Mouse (Mus musculus): ENCODE data around the gene Rpl12. TPM values are rescaled to one million over a fixed set of nuclear protein-coding genes. Genes with fewer than 3 reads are reported as not detected.

Gene Rpl12
- polyA plus RNA-seq, 2 experiments, result 162 to 646 TPM

DNA sequence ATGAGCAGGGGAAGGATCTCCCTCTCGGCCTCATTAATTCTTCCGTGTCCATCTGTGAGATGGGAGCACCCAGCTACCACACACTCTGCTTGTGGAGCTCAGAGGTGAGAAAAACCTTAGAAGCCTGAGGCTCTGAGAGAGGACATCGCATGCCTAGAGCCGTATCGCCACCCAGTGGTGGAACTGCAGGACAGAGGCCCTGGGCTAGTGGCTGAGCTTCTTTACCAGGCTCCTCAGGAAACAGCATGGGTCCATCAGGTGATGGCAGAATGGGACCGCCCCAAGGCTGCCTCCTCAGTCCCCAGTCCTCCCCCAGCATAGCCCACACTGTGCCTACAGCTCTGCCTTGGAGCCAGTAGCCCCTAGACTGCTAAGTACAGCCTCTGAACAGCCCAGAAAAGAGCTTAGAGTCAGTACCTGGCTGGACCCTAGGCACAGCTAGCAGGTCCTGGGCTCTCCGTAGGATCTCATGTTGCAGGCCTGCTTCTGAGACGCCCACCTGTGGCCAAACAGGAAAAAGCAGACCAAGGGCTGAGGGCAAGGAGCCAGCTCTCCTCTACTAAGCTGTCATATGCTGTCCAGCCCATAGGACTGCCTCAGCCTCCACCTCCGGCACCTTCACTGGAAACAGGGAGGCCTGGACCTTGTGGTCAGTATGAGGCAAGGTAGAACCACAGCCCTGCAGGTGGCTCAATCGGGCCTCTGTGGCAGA is 33.0 kb upstream of the Rpl12 start:
- no peak overlapping the region for H3K4me2 ChIP-seq (ENCODE audit: low read depth)
- no peak for DNase-seq (ENCODE audit: low read depth in 3 of 3, low spot score in 3 of 3)
- H3K9me3 ChIP-seq (ENCODE audit: control insufficient read depth, low read length), result no peaks in the 10 kb centered on the region
- no peak overlapping the region for H3K9ac ChIP-seq (replicated peaks)
- no peak overlapping the region for H3K4me3 ChIP-seq (ENCODE audit: insufficient read depth in 1 of 2, low read depth in 2 of 2, low read length in 2 of 2)
- no peak overlapping the region for H3K27ac ChIP-seq
- no peaks in the 10 kb centered on the region for H3K36me3 ChIP-seq (replicated peaks; ENCODE audit: control insufficient read depth, insufficient read depth, low read depth)
- WGBS (ENCODE audit: insufficient replicate concordance), result 28% methylated on average over 10 of the region's 10 CpGs
- no peaks in the 10 kb centered on the region for H3K4me1 ChIP-seq (replicated peaks; ENCODE audit: control insufficient read depth in 2 of 2, insufficient read depth in 2 of 2, low read length in 1 of 2)
- ATAC-seq (ENCODE audit: insufficient read depth), result peak; percentile 24; the same call in 1 of the 2 replicates
- no peaks in the 10 kb centered on the region for H3K27me3 ChIP-seq (ENCODE audit: control insufficient read depth, insufficient read depth, low read length)
- TF ChIP-seq CTCF (IDR thresholded peaks at IDR 0.05; ENCODE audit: low read depth) (peak; percentile 84), EP300 (IDR thresholded peaks at IDR 0.05; ENCODE audit: low read depth) (no peak)

GRCm38 (mm10) chr2:32928947-32929829 is 32.2 kb upstream of the Rpl12 start:
- 74% methylated on average over 19 of the region's 19 CpGs for WGBS (ENCODE audit: insufficient replicate concordance)
- H3K4me2 ChIP-seq (ENCODE audit: low read depth), result no peak overlapping the region
- H3K36me3 ChIP-seq (replicated peaks; ENCODE audit: control insufficient read depth, insufficient read depth, low read depth), result no peaks in the 10 kb centered on the region
- DNase-seq (ENCODE audit: low read depth in 3 of 3, low spot score in 3 of 3) (no peak), ATAC-seq (ENCODE audit: insufficient read depth) (peak; percentile 48; the same call in 1 of the 2 replicates)
- no peaks in the 10 kb centered on the region for H3K27me3 ChIP-seq (ENCODE audit: control insufficient read depth, insufficient read depth, low read length)
- no peak overlapping the region for H3K9ac ChIP-seq (replicated peaks)
- TF ChIP-seq CTCF (IDR thresholded peaks at IDR 0.05; ENCODE audit: low read depth) (no peak), EP300 (IDR thresholded peaks at IDR 0.05; ENCODE audit: low read depth) (no peak)
- no peak overlapping the region for H3K27ac ChIP-seq
- no peaks in the 10 kb centered on the region for H3K9me3 ChIP-seq (ENCODE audit: control insufficient read depth, low read length)
- H3K4me3 ChIP-seq (ENCODE audit: insufficient read depth in 1 of 2, low read depth in 2 of 2, low read length in 2 of 2), result no peak overlapping the region
- no peaks in the 10 kb centered on the region for H3K4me1 ChIP-seq (replicated peaks; ENCODE audit: control insufficient read depth in 2 of 2, insufficient read depth in 2 of 2, low read length in 1 of 2)

DNA sequence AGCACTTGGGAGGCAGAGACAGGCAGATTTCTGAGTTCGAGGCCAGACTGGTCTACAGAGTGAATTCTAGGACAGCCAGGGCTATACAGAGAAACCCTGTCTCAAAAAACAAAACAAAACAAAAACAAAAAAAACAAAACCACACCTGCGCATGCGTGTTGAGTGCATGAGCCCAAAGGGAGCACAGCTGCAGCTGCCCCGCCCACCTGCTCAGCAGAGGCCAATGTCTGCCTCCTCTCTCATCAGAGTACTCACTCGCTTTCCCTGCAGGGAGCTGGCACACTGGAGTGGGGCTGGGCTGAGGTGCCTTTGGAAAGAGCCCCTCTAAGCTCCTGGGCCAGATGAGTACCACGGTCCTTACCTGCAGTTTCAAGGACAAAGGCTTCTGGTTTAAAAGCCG is 29.6 kb upstream of the Rpl12 start:
- ATAC-seq (ENCODE audit: insufficient read depth) (no peak), DNase-seq (ENCODE audit: low read depth in 3 of 3, low spot score in 3 of 3) (no peak)
- WGBS (ENCODE audit: insufficient replicate concordance), result 68% methylated on average over 7 of the region's 7 CpGs
- no peaks in the 10 kb centered on the region for H3K36me3 ChIP-seq (replicated peaks; ENCODE audit: control insufficient read depth, insufficient read depth, low read depth)
- no peak overlapping the region for H3K4me2 ChIP-seq (ENCODE audit: low read depth)
- no peak overlapping the region for H3K4me3 ChIP-seq (ENCODE audit: insufficient read depth in 1 of 2, low read depth in 2 of 2, low read length in 2 of 2)
- no peaks in the 10 kb centered on the region for H3K9me3 ChIP-seq (ENCODE audit: control insufficient read depth, low read length)
- H3K4me1 ChIP-seq (replicated peaks; ENCODE audit: control insufficient read depth in 2 of 2, insufficient read depth in 2 of 2, low read length in 1 of 2), result no peaks in the 10 kb centered on the region
- no peaks in the 10 kb centered on the region for H3K27me3 ChIP-seq (ENCODE audit: control insufficient read depth, insufficient read depth, low read length)
- no peak overlapping the region for H3K9ac ChIP-seq (replicated peaks)
- TF ChIP-seq EP300 (IDR thresholded peaks at IDR 0.05; ENCODE audit: low read depth), result no peak
- no peak for TF ChIP-seq CTCF (IDR thresholded peaks at IDR 0.05; ENCODE audit: low read depth)
- no peak overlapping the region for H3K27ac ChIP-seq

GRCm38 (mm10) chr2:32938741-32939140 is 22.6 kb upstream of the Rpl12 start:
- Histone ChIP-seq H3K36me3 (replicated peaks; ENCODE audit: control insufficient read depth, insufficient read depth, low read depth) (no peaks in the 10 kb centered on the region), H3K9ac (replicated peaks) (no peak overlapping the region), H3K27ac (no peak overlapping the region), H3K9me3 (ENCODE audit: control insufficient read depth, low read length) (no peaks in the 10 kb centered on the region), H3K4me2 (ENCODE audit: low read depth) (no peak overlapping the region), H3K27me3 (ENCODE audit: control insufficient read depth, insufficient read depth, low read length) (no peaks in the 10 kb centered on the region), H3K4me1 (replicated peaks; ENCODE audit: control insufficient read depth in 2 of 2, insufficient read depth in 2 of 2, low read length in 1 of 2) (no peaks in the 10 kb centered on the region), H3K4me3 (ENCODE audit: insufficient read depth in 1 of 2, low read depth in 2 of 2, low read length in 2 of 2) (no peak overlapping the region)
- DNase-seq (ENCODE audit: low read depth in 3 of 3, low spot score in 3 of 3) (no peak), ATAC-seq (ENCODE audit: insufficient read depth) (no peak)
- WGBS (ENCODE audit: insufficient replicate concordance), result 67% methylated on average over 5 of the region's 5 CpGs
- TF ChIP-seq CTCF (IDR thresholded peaks at IDR 0.05; ENCODE audit: low read depth), result no peak
- no peak for TF ChIP-seq EP300 (IDR thresholded peaks at IDR 0.05; ENCODE audit: low read depth)

GRCm38 (mm10) chr2:32939418-32939817 is 21.9 kb upstream of the Rpl12 start:
- Histone ChIP-seq H3K4me1 (replicated peaks; ENCODE audit: control insufficient read depth in 2 of 2, insufficient read depth in 2 of 2, low read length in 1 of 2) (no peaks in the 10 kb centered on the region), H3K9me3 (ENCODE audit: control insufficient read depth, low read length) (no peaks in the 10 kb centered on the region), H3K27me3 (ENCODE audit: control insufficient read depth, insufficient read depth, low read length) (no peaks in the 10 kb centered on the region), H3K4me2 (ENCODE audit: low read depth) (no peak overlapping the region), H3K36me3 (replicated peaks; ENCODE audit: control insufficient read depth, insufficient read depth, low read depth) (no peaks in the 10 kb centered on the region), H3K9ac (replicated peaks) (no peak overlapping the region), H3K4me3 (ENCODE audit: insufficient read depth in 1 of 2, low read depth in 2 of 2, low read length in 2 of 2) (no peak overlapping the region), H3K27ac (no peak overlapping the region)
- peak; percentile 49 to 59 (median 57) for DNase-seq (ENCODE audit: low read depth in 3 of 3, low spot score in 3 of 3)
- peak; percentile 72 for TF ChIP-seq CTCF (IDR thresholded peaks at IDR 0.05; ENCODE audit: low read depth)
- no peak for TF ChIP-seq EP300 (IDR thresholded peaks at IDR 0.05; ENCODE audit: low read depth)
- 31% methylated on average over 5 of the region's 5 CpGs for WGBS (ENCODE audit: insufficient replicate concordance)
- no peak for ATAC-seq (ENCODE audit: insufficient read depth)

Measured in liver, embryonic 14.5 days (tissue).